Mouse (Mus musculus) frontal cortex, adult 2 months (tissue): ENCODE results near the gene Prkch. TPM values are rescaled to one million over a fixed set of nuclear protein-coding genes. Genes with fewer than 3 reads are reported as not detected.

Experiments used
- DNase-seq, 2 experiments: peaks; one replicate each; pipeline ENCODE4 v3.0.0; 2022; ENCODE audit warnings: low spot score in 1 of 2; ENCODE audit errors: extremely low spot score in 1 of 2
- polyA plus RNA-seq: library from polyadenylated mRNA; depleted of rRNA; stranded (reverse); fragments of >200 nt; gene quantifications from 2 replicates; pipeline ENCODE4 v1.2.3, GENCODE M21; 2012

Prkch gene
- polyA plus RNA-seq, 1 experiment, result 3.1 TPM

GRCm38 (mm10) chr12:73708498-73708897 is 123.9 kb downstream of the Prkch start:
- DNase-seq, result no peak

GRCm38 (mm10) chr12:73708920-73709319 is 124.3 kb downstream of the Prkch start:
- peak in 1 of 2 experiments; percentile 71 for DNase-seq

GRCm38 (mm10) chr12:73710846-73711245 is 126.2 kb downstream of the Prkch start:
- DNase-seq, result no peak

DNA sequence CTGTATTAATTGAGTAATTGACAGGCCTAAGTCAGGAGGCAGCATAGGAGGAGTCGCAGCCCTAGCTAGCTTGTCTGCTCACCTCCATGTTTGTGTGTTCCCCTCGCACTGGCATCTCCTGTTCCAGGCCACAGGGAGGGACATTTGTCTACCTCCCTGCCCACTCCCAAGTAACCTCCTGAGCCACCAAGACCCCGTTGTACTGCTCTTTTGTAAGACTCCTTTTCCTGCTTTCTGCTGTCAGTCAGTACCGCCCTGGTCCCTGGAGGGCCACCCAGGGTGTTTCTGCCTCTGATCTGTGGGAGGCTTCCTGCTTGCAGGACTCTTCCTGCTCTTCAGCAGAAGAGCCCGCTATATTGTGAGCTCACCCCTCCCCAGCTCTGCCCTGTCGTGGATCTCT is 127.5 kb downstream of the Prkch start:
- no peak for DNase-seq

- DNase-seq, result no peak
These were observed 130.0 kb downstream of the Prkch start for GRCm38 (mm10) chr12:73714589-73714988.

GRCm38 (mm10) chr12:73715331-73715730 is 130.7 kb downstream of the Prkch start:
- no peak for DNase-seq

DNA sequence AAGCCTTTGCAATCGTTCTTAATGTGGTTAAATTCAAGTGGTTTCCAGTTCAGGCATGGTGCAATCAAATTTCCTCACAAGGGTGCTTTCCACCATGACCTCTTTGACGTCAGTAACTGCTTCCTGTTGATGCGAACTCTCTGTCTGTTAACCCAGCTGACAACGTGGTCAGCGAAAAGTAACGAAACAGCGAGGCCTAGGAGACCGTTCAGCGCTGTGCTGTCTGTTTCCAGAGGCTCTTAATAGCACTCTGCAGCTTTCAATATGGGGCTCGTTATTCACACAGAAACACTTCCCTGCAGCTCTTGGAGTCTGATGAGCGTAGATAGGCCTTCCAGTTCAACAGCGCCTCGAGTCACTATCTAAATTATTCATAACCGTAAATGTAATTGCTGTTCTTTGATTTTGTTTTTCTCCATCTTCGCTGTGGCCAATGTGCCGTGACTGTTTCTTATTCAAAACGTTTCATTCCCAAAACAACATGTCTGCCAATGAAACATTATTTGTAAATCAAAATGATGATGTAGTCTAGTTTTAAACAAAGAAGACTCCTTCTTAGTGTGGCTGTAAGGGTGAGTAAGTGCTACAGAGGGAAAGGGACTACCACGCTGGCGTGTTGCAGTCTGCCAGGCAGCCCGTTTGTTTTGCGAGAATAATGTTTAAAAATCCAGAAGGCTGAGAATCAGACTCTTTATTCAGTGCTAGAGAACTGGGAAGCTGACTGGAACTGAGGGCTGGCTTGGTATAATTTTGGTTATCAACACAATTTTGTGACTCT is 131.5 kb downstream of the Prkch start:
- DNase-seq, result no peak

- no peak for DNase-seq
These were observed 133.4 kb downstream of the Prkch start for GRCm38 (mm10) chr12:73718036-73718435.

DNA sequence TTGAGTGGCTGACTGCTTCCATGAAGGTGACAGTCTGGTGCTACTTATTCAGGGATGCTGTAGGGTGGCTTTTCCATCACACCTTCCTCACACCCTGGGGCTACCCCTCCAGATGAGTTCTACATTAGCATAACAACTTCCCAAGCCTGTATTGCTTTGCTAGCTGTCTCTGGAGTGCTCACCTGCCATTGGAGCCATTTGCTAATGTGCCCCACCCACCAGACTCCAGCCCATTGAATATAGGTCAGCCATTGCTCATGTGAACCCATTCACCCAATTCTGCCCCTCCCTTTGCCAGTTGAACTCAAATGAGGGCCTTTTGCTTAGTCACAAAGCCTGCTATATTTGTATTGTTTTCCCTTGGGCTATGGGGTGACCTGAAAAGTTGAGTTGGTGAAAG is 135.2 kb downstream of the Prkch start:
- no peak for DNase-seq

GRCm38 (mm10) chr12:73720466-73720865 is 135.9 kb downstream of the Prkch start:
- no peak for DNase-seq

- no peak for DNase-seq
These were observed 137.5 kb downstream of the Prkch start for GRCm38 (mm10) chr12:73722060-73722459.

GRCm38 (mm10) chr12:73723067-73723466 is 138.5 kb downstream of the Prkch start:
- no peak for DNase-seq

DNA sequence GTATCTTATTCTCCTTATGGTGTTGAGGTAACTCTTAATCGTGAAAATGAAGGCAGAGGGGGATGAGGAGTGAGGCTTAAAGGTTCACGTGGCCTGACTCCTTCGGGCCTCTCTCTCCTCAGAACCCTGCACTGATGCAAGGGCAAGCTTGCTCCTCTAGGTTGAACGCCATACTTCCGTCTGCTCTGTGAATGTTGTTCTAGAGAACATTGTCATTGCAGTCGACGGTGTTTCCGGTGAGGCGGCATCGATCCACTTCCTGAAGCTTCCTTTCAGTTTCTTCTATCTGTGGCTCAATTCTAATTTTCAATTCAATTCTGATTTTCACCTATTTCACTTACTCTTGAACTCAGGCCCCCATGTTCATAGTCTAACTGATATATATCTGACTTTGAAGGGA is 139.3 kb downstream of the Prkch start:
- DNase-seq, result no peak

DNA sequence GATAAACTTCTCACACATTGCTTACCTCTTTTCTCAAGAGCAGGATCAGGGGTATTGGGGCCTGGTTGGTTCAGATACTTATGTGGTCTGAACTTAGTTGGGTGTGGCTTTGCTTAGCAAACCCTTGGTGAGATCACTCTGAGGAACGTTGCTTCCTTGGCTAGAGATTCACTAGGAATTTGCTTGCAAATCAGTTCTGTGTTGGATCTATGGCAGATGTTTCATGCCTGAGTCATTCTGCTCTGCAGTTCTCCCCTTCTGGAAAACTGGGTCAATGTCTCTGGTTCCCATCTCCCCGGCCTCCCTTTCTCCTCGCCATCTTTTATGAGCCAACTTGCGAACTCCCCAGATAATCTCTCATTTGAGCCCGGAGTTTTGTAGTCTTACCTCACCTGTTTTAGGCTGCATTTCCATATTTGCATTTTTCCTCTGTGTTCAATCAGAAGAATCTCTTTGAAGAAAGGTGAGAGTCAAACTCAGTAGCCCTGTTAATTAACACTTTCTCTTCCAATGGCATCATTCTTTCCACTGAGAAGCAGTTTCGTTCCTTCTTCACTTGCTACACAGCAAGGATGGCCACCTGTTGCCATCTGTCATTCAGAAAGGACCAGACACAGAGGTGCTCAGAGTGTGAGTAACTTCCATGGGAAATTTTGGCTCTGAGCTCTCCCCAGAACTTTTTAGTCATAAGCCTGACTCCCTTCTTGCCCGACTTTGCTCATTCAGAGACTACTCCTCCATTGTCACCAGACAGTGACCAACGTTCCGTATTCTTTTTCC is 141.4 kb downstream of the Prkch start:
- peak in 1 of 2 experiments; percentile 53 for DNase-seq

- no peak for DNase-seq
These were observed 142.4 kb downstream of the Prkch start for GRCm38 (mm10) chr12:73727046-73727445.

- DNase-seq, result no peak
These were observed 146.0 kb downstream of the Prkch start for GRCm38 (mm10) chr12:73730603-73731002.

GRCm38 (mm10) chr12:73731093-73731492 is 146.5 kb downstream of the Prkch start:
- DNase-seq, result no peak

GRCm38 (mm10) chr12:73731848-73732540 is 147.4 kb downstream of the Prkch start:
- DNase-seq, result no peak

DNA sequence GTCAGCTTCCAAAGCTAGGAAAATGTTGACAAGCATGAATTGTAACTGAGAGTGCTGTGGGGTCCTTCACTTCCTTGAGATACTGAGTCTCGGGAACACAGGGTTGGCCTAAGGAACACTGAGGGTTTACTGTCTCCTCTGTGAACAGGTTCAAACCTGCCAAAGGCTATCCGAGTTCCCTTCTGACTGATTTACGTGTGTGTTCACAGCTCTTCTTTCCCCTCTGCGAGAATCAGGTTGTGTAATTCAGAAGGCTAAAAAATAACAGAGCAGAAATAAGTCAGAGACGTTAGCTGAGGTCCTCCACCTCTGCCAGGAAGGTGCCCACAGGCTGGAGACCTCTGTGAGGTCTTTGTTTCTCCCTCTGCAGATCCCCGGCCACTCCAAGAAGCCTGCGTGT is 148.3 kb downstream of the Prkch start:
- no peak for DNase-seq

- no peak for DNase-seq
These were observed 152.3 kb downstream of the Prkch start for GRCm38 (mm10) chr12:73736931-73737330.

DNA sequence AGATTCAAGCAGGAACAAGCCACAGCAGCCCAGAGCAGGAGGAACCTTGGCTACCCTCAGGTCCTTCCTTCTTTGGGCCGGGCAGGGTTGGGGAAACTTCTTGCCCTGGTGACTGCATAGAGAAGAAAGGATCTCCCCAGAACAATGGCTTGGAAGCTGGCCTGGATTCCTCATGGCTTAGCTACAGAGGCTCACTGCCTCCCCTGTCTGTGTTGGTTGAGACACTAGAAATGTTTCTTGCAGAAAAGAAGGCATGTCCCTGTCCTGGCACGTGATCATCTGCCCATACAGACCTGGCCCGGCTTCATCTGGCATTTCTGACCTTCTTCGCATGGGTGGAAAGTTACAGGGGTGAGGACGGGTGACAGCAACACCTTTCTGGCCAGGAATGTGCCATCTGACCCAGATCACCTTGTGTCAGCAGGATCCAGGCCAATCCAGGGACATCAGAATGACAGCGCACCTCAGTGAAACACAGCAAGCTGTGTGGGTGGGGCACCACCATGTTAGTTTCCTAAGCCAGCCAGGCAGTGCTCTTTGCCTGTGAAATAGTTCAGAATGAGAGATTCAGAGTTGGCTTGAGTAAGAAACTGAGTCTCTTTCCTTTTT is 155.1 kb downstream of the Prkch start:
- no peak for DNase-seq
